Mouse (Mus musculus): ENCODE measurements around the gene Npas4.
A peak's percentile ranks its signal among the peaks of the same experiment; 100 is the strongest.

GRCm38 (mm10) chr19:4999445-5000140 is 9.5 kb upstream of the Npas4 start:
- TF ChIP-seq POLR2A (IDR thresholded peaks at IDR 0.05; ENCODE audit: insufficient read length, low read depth) = no peak
- TF ChIP-seq MYOD1 (IDR thresholded peaks at IDR 0.05; ENCODE audit: control insufficient read depth in 1 of 3, insufficient read length in 2 of 3, low read depth in 2 of 3) = peak; percentile 16 to 78 (median 68)
- no peak for TF ChIP-seq E2F4 (IDR thresholded peaks at IDR 0.05; ENCODE audit: insufficient read depth)
- TF ChIP-seq TCF12 (IDR thresholded peaks at IDR 0.05; ENCODE audit: insufficient read depth, poor library complexity, severe bottlenecking) = peak; percentile 7
- TF ChIP-seq REST (IDR thresholded peaks at IDR 0.05; ENCODE audit: insufficient read depth, insufficient read length) = no peak
- no peak for TF ChIP-seq MAX (IDR thresholded peaks at IDR 0.05; ENCODE audit: low read depth)
- TF ChIP-seq USF1 (IDR thresholded peaks at IDR 0.05; ENCODE audit: low read depth) = no peak
- TF ChIP-seq POLR2AphosphoS2 (IDR thresholded peaks at IDR 0.05; ENCODE audit: insufficient read length, low read depth) = no peak

Data from myocyte (in vitro differentiated cells).